Mouse (Mus musculus) hindbrain, embryonic 13.5 days (tissue): ENCODE measurements around the gene Tuba8. TPM values are rescaled to one million over a fixed set of nuclear protein-coding genes. Genes with fewer than 3 reads are reported as not detected.
A peak's percentile ranks its signal among the peaks of the same experiment; 100 is the strongest.

Source experiments
- ATAC-seq: fragments of 200-750 bp; cut with Nextera tagmentation; 2 replicates; pipeline ENCODE4 v1.8.0; 2017; ENCODE audit warnings: moderate TSS enrichment; ENCODE audit not compliant: low FRiP score
- H3K27ac ChIP-seq: fragments of 300-500 bp; sonication (generic); 2 replicates; pipeline ENCODE4 v1.5.1; 2015; ENCODE audit warnings: inconsistent platforms, mild to moderate bottlenecking, moderate library complexity
- H3K27me3 ChIP-seq: fragments of 300-500 bp; sonication (generic); 2 replicates; pipeline ENCODE4 v1.6.1; 2015; ENCODE audit warnings: mild to moderate bottlenecking, inconsistent platforms
- H3K36me3 ChIP-seq: fragments of 300-500 bp; sonication (generic); 2 replicates; pipeline ENCODE4 v1.6.1; 2015; ENCODE audit warnings: mild to moderate bottlenecking, inconsistent platforms
- H3K4me1 ChIP-seq: fragments of 300-500 bp; sonication (generic); replicated peaks from 2 replicates; pipeline ENCODE4 v1.6.1; 2015; ENCODE audit warnings: inconsistent platforms
- H3K4me2 ChIP-seq: fragments of 300-500 bp; sonication (generic); 2 replicates; pipeline ENCODE4 v1.6.1; 2015; ENCODE audit warnings: inconsistent platforms, mild to moderate bottlenecking, moderate library complexity
- H3K4me3 ChIP-seq: fragments of 300-500 bp; sonication (generic); 2 replicates; pipeline ENCODE4 v1.5.1; 2015; ENCODE audit warnings: mild to moderate bottlenecking, inconsistent platforms
- H3K9ac ChIP-seq: fragments of 300-500 bp; sonication (generic); 2 replicates; pipeline ENCODE4 v1.6.1; 2015; ENCODE audit warnings: mild to moderate bottlenecking, inconsistent platforms
- H3K9me3 ChIP-seq: fragments of 300-500 bp; sonication (generic); 2 replicates; pipeline ENCODE4 v1.6.1; 2016; ENCODE audit warnings: inconsistent platforms
- WGBS: fragments of 180-500 bp; shearing (Covaris S2); methylation state at CpG from one replicate; pipeline ENCODE4 v1.1.7; 2015; 5-methylcytosine and 5-hydroxymethylcytosine counted together
- polyA plus RNA-seq: library from polyadenylated mRNA; unstranded; fragments of >200 nt; fragmentation: Nextera tagmentation; extraction: Ambion mirVana; gene quantifications from 2 replicates; pipeline ENCODE4 v1.2.1, GENCODE M21; 2015

The Tuba8 gene
- polyA plus RNA-seq, result 0.39 and 0.40 TPM in 2 replicates

- peaks cover 20% of the 10 kb centered on the region for H3K4me1 ChIP-seq
- no peaks in the 10 kb centered on the region for H3K9me3 ChIP-seq
- 6% methylated on average over 30 of the region's 30 CpGs for WGBS
- H3K4me3 ChIP-seq, result peak within 1 kb of the TSS; percentile 45
- peak within 1 kb of the TSS; percentile 72 for H3K9ac ChIP-seq
- H3K4me2 ChIP-seq, result peak within 1 kb of the TSS; percentile 94
- peaks cover 38% of the 10 kb centered on the region for H3K27me3 ChIP-seq
- H3K27ac ChIP-seq, result no peak within 1 kb of the TSS
- peak; percentile 78 for ATAC-seq
- H3K36me3 ChIP-seq, result no peaks in the 10 kb centered on the region
Measured at GRCm38 (mm10) chr6:121210149-121210925, at the start of gene Tuba8. Tuba8 (plus strand) TSS chr6:121210696.

DNA sequence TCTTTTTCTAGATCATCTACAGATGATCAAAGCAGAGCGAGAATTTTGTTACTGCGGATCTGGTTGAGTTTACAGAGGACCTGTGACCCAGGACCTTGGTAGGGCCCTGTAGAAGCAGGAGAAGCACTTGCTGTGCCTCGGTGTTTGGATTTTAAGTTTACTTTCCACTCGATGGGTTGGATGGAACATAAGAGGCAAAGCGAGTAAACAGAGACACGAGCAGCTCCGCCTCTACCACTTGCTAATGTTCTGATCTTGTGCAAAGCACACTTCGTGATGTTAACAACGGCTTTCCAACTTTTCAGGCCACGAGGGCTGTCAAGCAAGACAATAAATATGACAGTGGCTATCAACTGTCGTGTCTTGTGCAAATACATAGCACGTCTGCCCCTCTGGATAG, 47.9 kb upstream of the Tuba8 start:
- Histone ChIP-seq H3K4me3 (no peak overlapping the region), H3K9me3 (no peaks in the 10 kb centered on the region), H3K4me1 (peaks cover 10% of the 10 kb centered on the region), H3K9ac (no peak overlapping the region), H3K27ac (no peak overlapping the region), H3K36me3 (no peaks in the 10 kb centered on the region), H3K4me2 (no peak overlapping the region), H3K27me3 (0 out of 2 replicates have a peak, but pooled peaks cover 3% of the 10 kb centered on the region)
- WGBS, result 89% methylated on average over 12 of the region's 12 CpGs
- no peak for ATAC-seq

- peak; percentile 76 for ATAC-seq
- 0 out of 2 replicates have a peak, but pooled peaks cover 3% of the 10 kb centered on the region for H3K27me3 ChIP-seq
- H3K36me3 ChIP-seq, result no peaks in the 10 kb centered on the region
- H3K4me3 ChIP-seq, result no peak overlapping the region
- H3K9ac ChIP-seq, result no peak overlapping the region
- 0 out of 2 replicates have a peak overlapping the region, but pooled peaks have one; percentile 18 for H3K27ac ChIP-seq
- H3K4me1 ChIP-seq, result peaks cover 10% of the 10 kb centered on the region
- no peaks in the 10 kb centered on the region for H3K9me3 ChIP-seq
- no peak overlapping the region for H3K4me2 ChIP-seq
- WGBS, result 22% methylated on average over 10 of the region's 10 CpGs
Measured at GRCm38 (mm10) chr6:121166098-121166552, 44.4 kb upstream of the Tuba8 start.

GRCm38 (mm10) chr6:121167381-121167975, 43.0 kb upstream of the Tuba8 start:
- ATAC-seq, result no peak
- no peak overlapping the region for H3K4me3 ChIP-seq
- 79% methylated on average over 7 of the region's 7 CpGs for WGBS
- H3K27me3 ChIP-seq, result 0 out of 2 replicates have a peak, but pooled peaks cover 3% of the 10 kb centered on the region
- H3K27ac ChIP-seq, result no peak overlapping the region
- no peak overlapping the region for H3K4me2 ChIP-seq
- H3K4me1 ChIP-seq, result peaks cover 10% of the 10 kb centered on the region
- H3K9me3 ChIP-seq, result no peaks in the 10 kb centered on the region
- no peaks in the 10 kb centered on the region for H3K36me3 ChIP-seq
- H3K9ac ChIP-seq, result no peak overlapping the region

- Histone ChIP-seq H3K4me1 (peaks cover 8% of the 10 kb centered on the region), H3K9me3 (no peaks in the 10 kb centered on the region), H3K27ac (no peak overlapping the region), H3K4me2 (no peak overlapping the region), H3K36me3 (no peaks in the 10 kb centered on the region), H3K9ac (no peak overlapping the region), H3K27me3 (0 out of 2 replicates have a peak, but pooled peaks cover 9% of the 10 kb centered on the region), H3K4me3 (no peak overlapping the region)
- WGBS, result 87% methylated on average over 6 of the region's 6 CpGs
- ATAC-seq, result no peak
Measured at GRCm38 (mm10) chr6:121171102-121171501, 39.4 kb upstream of the Tuba8 start.

DNA sequence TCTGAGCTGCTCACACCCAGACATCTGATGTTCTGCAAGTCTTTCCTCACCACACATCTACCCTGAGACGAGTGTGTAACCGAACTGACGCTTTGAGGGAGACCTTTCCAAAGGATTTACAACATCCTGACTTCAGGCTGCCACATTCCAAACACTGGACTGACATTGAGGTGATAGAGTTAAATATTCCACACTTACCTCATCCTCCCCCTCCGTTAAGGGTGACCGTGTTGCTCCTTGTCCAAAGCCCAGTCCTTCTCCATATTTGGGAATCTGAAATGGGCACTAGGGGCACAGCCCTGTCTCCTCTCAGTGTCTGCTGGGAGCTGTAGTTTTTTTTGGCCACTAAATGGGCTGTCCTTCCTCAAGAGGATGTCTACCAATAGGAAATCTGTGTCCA, 37.0 kb upstream of the Tuba8 start:
- H3K4me3 ChIP-seq, result no peak overlapping the region
- H3K36me3 ChIP-seq, result no peaks in the 10 kb centered on the region
- 0 out of 2 replicates have a peak, but pooled peaks cover 6% of the 10 kb centered on the region for H3K27me3 ChIP-seq
- peaks cover 9% of the 10 kb centered on the region for H3K4me1 ChIP-seq
- H3K9me3 ChIP-seq, result no peaks in the 10 kb centered on the region
- no peak overlapping the region for H3K27ac ChIP-seq
- 86% methylated on average over 5 of the region's 5 CpGs for WGBS
- no peak overlapping the region for H3K9ac ChIP-seq
- H3K4me2 ChIP-seq, result no peak overlapping the region
- no peak for ATAC-seq

GRCm38 (mm10) chr6:121174761-121175160, 35.7 kb upstream of the Tuba8 start:
- no peak for ATAC-seq
- no peak overlapping the region for H3K9ac ChIP-seq
- no peak overlapping the region for H3K27ac ChIP-seq
- H3K36me3 ChIP-seq, result no peaks in the 10 kb centered on the region
- peaks cover 9% of the 10 kb centered on the region for H3K4me1 ChIP-seq
- WGBS, result 93% methylated on average over 6 of the region's 6 CpGs
- H3K4me2 ChIP-seq, result no peak overlapping the region
- H3K4me3 ChIP-seq, result no peak overlapping the region
- H3K9me3 ChIP-seq, result no peaks in the 10 kb centered on the region
- 0 out of 2 replicates have a peak, but pooled peaks cover 6% of the 10 kb centered on the region for H3K27me3 ChIP-seq

DNA sequence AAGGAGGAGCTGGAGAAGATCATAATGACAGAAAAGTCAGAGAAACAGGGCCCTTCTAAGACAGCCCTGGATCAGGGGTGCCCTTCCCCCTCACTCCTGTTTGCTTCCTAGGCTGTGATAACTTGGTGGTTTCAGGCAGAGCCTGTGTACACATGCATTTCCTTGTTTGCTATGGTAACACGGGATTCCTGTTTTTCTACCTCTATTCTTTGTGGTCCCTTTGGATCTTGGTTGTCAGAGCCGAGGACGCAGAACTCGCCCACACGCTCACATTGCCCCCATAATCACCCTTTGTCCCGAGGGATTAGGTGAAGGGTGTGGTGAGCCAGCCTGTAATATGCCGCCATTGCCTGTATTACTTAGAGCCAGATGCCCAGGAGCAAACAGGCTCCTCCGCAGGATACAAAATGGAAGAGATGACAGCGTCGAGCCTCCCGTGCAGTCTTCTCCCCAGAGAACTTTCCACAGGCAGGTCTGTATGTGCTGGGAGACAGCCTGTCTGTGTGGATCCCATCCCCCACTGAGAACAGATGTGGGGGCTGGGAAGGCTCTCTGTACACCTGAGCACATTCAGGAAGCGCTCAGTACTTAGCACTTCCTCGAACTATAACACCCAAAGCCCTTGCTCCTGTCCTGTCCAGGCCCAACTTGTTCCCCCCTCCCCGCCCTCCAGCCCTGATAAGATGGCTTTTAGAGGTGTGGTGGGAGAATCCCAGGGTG, 34.3 kb upstream of the Tuba8 start:
- Histone ChIP-seq H3K27ac (no peak overlapping the region), H3K4me3 (no peak overlapping the region), H3K27me3 (0 out of 2 replicates have a peak, but pooled peaks cover 6% of the 10 kb centered on the region), H3K9ac (no peak overlapping the region), H3K4me1 (peaks cover 9% of the 10 kb centered on the region), H3K9me3 (no peaks in the 10 kb centered on the region), H3K36me3 (no peaks in the 10 kb centered on the region), H3K4me2 (0 out of 2 replicates have a peak overlapping the region, but pooled peaks have one; percentile 2)
- WGBS, result 58% methylated on average over 14 of the region's 14 CpGs
- ATAC-seq, result 0 out of 2 replicates have a peak, but pooled peaks have one; percentile 44

- no peak overlapping the region for H3K27ac ChIP-seq
- 75% methylated on average over 4 of the region's 4 CpGs for WGBS
- 0 out of 2 replicates have a peak, but pooled peaks cover 6% of the 10 kb centered on the region for H3K27me3 ChIP-seq
- no peak overlapping the region for H3K9ac ChIP-seq
- peaks cover 9% of the 10 kb centered on the region for H3K4me1 ChIP-seq
- H3K4me2 ChIP-seq, result no peak overlapping the region
- H3K36me3 ChIP-seq, result no peaks in the 10 kb centered on the region
- H3K9me3 ChIP-seq, result no peaks in the 10 kb centered on the region
- H3K4me3 ChIP-seq, result no peak overlapping the region
- no peak for ATAC-seq
Measured at GRCm38 (mm10) chr6:121176731-121177098, 33.8 kb upstream of the Tuba8 start.

DNA sequence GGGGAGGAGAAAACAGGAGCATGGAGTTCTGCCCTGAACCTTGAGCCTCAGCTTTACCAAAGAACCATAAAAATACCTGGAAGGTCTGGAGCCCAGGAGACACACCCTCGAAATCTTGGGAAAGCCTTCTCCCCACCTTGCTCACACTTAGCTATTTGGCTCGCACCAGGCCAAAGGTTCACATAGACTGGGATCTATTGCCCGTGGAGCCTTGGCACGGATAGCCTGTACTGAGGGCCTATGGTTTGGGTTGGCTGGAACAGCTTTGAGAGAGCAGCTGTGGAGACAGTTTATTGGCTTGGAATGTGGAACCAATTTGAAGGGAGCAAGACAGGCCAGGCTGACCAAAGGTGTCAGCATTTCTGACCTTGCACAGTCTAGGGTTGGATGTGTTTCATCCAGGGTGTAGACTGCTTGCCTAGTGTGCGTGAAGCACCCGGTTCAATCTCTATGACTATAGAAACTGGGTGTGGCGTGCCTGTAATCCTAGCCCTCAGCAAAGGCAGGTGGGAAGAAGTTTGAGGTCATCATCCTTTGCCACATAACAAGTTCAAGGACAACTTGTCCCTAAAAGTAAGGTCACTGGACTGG, 33.3 kb upstream of the Tuba8 start:
- H3K27ac ChIP-seq, result no peak overlapping the region
- WGBS, result 88% methylated on average over 7 of the region's 7 CpGs
- H3K9ac ChIP-seq, result no peak overlapping the region
- 0 out of 2 replicates have a peak, but pooled peaks cover 6% of the 10 kb centered on the region for H3K27me3 ChIP-seq
- H3K4me1 ChIP-seq, result peaks cover 9% of the 10 kb centered on the region
- H3K4me2 ChIP-seq, result no peak overlapping the region
- H3K9me3 ChIP-seq, result no peaks in the 10 kb centered on the region
- no peak overlapping the region for H3K4me3 ChIP-seq
- ATAC-seq, result 0 out of 2 replicates have a peak, but pooled peaks have one; percentile 11
- H3K36me3 ChIP-seq, result no peaks in the 10 kb centered on the region

DNA sequence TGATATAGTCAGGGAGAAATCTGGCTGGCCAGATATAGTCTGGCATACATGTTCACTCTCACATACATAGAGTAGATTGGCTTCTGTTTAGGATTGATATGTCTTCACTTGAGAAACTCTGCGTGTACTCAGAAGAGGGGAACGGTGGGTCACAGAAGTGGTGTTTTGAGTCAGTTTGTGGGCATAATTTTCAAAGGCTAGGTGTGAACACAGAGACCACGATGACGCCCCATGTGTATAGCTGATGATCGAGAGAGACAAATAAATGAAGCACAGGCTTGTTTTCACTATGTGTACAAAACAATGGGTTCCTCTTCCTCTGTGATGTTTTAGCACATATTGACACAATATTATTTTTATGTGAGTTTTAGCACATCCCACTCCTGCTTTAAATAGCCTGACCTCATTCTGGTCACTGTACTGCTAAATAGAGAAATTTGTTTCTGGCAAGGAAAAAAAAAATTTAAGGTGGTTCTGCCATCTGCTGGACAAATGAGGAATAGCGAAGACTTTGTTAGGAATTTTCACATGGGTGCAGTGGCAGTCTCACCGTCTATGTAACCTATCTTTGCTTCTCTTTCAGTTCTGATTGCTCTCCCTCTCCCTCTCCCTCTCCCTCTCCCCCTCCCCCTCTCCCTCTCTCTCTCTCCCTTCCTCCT, 31.7 kb upstream of the Tuba8 start:
- 64% methylated on average over 7 of the region's 7 CpGs for WGBS
- Histone ChIP-seq H3K4me1 (peaks cover 9% of the 10 kb centered on the region), H3K27me3 (no peaks in the 10 kb centered on the region), H3K36me3 (no peaks in the 10 kb centered on the region), H3K4me2 (no peak overlapping the region), H3K27ac (no peak overlapping the region), H3K9ac (no peak overlapping the region), H3K4me3 (no peak overlapping the region), H3K9me3 (no peaks in the 10 kb centered on the region)
- ATAC-seq, result no peak
